Mouse (Mus musculus) heart, embryonic 14.5 days (tissue): ENCODE data around the gene 1700025G04Rik. TPM values are rescaled to one million over a fixed set of nuclear protein-coding genes. Genes with fewer than 3 reads are reported as not detected.
A peak's percentile ranks its signal among the peaks of the same experiment; 100 is the strongest.

Experiments used
- ATAC-seq: fragments of 200-750 bp; cut with Nextera tagmentation; 2 replicates; pipeline ENCODE4 v1.8.0; 2017; ENCODE audit warnings: low read depth, moderate TSS enrichment; ENCODE audit not compliant: insufficient number of reproducible peaks, insufficient read depth, low FRiP score
- H3K27ac ChIP-seq, 2 experiments: fragments of 200-500 bp in 1 of 2; fragments of 300-500 bp in 1 of 2; sonication (generic) in 1 of 2; replicated peaks in 1 of 2; 2 replicates each; pipeline ENCODE4 v1.5.1; 2012 to 2014; ENCODE audit warnings: low read depth in 2 of 2, low read length in 2 of 2, control low read depth in 1 of 2, mild to moderate bottlenecking in 1 of 2, mixed read lengths in 1 of 2; ENCODE audit not compliant: control insufficient read depth in 1 of 2, insufficient read depth in 1 of 2
- H3K27me3 ChIP-seq: fragments of 300-500 bp; sonication (generic); 2 replicates; pipeline ENCODE4 v1.6.1; 2014; ENCODE audit warnings: mild to moderate bottlenecking, low read length, control low read depth; ENCODE audit not compliant: control insufficient read depth, insufficient read depth
- H3K36me3 ChIP-seq: fragments of 300-500 bp; sonication (generic); 2 replicates; pipeline ENCODE4 v1.6.1; 2014; ENCODE audit warnings: mild to moderate bottlenecking, control low read depth, low read length, mixed read lengths; ENCODE audit not compliant: control insufficient read depth, insufficient read depth
- H3K4me1 ChIP-seq, 2 experiments: fragments of 200-500 bp in 1 of 2; fragments of 300-500 bp in 1 of 2; sonication (generic) in 1 of 2; 2 replicates each; pipeline ENCODE4 v1.6.1; 2012 to 2014; ENCODE audit warnings: low read length in 2 of 2, control low read depth in 1 of 2, mixed read lengths in 1 of 2; ENCODE audit not compliant: control insufficient read depth in 2 of 2, insufficient read depth in 2 of 2
- H3K4me2 ChIP-seq: fragments of 300-500 bp; sonication (generic); 2 replicates; pipeline ENCODE4 v1.6.1; 2014; ENCODE audit warnings: mild to moderate bottlenecking, low read length
- H3K4me3 ChIP-seq, 2 experiments: fragments of 200-500 bp in 1 of 2; fragments of 300-500 bp in 1 of 2; sonication (generic) in 1 of 2; 2 replicates each; pipeline ENCODE4 v1.5.1; 2012 to 2014; ENCODE audit warnings: low read length in 2 of 2, mild to moderate bottlenecking in 2 of 2, control low read depth in 1 of 2, low read depth in 1 of 2, moderate library complexity in 1 of 2; ENCODE audit not compliant: control insufficient read depth in 1 of 2, insufficient read depth in 1 of 2
- H3K9ac ChIP-seq: fragments of 300-500 bp; sonication (generic); 2 replicates; pipeline ENCODE4 v1.6.1; 2014; ENCODE audit warnings: mild to moderate bottlenecking, low read length
- H3K9me3 ChIP-seq: fragments of 300-500 bp; sonication (generic); 2 replicates; pipeline ENCODE4 v1.6.1; 2016; ENCODE audit warnings: low read length, control low read depth; ENCODE audit not compliant: control insufficient read depth
- WGBS: fragments of 180-500 bp; shearing (Covaris S2); extraction: QIAGEN DNeasy Blood & Tissue Kit; methylation state at CpG from one replicate; pipeline ENCODE4 v1.1.7; 2014; 5-methylcytosine and 5-hydroxymethylcytosine counted together
- polyA plus RNA-seq: library from polyadenylated mRNA; unstranded; fragments of >200 nt; fragmentation: Nextera tagmentation; extraction: Ambion mirVana; gene quantifications from 2 replicates; pipeline ENCODE4 v1.2.1, GENCODE M21; 2014

Gene 1700025G04Rik
- polyA plus RNA-seq, 1 experiment from 2014 or later = 35.7 TPM

DNA sequence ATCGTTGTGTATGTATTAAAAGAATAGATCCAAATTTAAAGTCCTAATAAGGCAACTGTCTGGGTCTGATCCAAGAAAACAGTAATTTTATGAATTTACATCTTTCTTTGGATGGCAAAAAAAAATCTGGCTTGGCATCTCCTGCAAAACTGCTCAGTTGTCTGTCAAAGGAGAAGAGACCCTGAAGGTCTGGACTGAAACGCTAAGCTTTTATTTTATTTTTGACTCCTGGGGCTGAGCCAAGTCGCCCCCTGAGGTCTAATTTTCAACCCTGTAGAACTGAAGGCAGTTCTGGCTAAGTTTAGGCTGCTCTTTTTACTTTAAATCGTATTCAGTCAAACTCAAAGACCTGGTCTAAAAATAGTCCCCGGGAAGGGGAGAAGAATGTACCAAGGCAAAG, 202.3 kb downstream of the 1700025G04Rik start:
- peak overlapping the region; percentile 9; the same call in 1 of the 2 replicates for H3K4me2 ChIP-seq

DNA sequence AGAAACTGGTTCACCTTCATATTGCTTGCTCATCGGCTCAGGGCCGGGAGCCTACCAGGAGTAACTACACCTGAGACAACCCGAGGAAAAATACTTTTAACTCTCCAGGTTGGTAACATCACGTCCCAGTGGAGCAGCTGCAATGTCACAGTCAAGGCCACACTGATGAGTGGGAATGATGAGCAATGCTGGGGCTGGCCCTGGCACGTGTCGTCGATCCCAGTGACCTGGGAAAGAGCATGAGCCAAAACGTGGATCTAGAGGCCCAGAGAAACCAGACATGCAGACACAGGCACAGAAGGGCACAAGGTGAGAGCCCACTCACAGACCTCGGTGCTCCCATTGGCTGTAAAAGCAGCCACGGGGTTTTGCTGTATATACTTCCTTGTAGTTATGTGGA, 202.8 kb downstream of the 1700025G04Rik start:
- H3K4me3 ChIP-seq = no peak overlapping the region
- 71% methylated on average over 10 of the region's 10 CpGs for WGBS
- H3K4me1 ChIP-seq = peaks cover 36 to 49% of the 10 kb centered on the region in 2 experiments
- no peak for ATAC-seq
- 0 out of 4 replicates have a peak overlapping the region, but pooled peaks of 1 of the 2 experiments have one; percentile 4 for H3K27ac ChIP-seq
- no peaks in the 10 kb centered on the region for H3K9me3 ChIP-seq
- H3K27me3 ChIP-seq = no peaks in the 10 kb centered on the region
- H3K9ac ChIP-seq = no peak overlapping the region
- H3K4me2 ChIP-seq = no peak overlapping the region
- no peaks in the 10 kb centered on the region for H3K36me3 ChIP-seq

More for the DNA sequence above, 202.3 kb downstream of the 1700025G04Rik start:
- WGBS = 39% methylated on average over 5 of the region's 5 CpGs
- 0 out of 4 replicates have a peak overlapping the region, but pooled peaks of 1 of the 2 experiments have one; percentile 33 for H3K27ac ChIP-seq
- H3K27me3 ChIP-seq = no peaks in the 10 kb centered on the region
- H3K9me3 ChIP-seq = no peaks in the 10 kb centered on the region
- peaks cover 4% of the 10 kb centered on the region; the same call in 1 of the 2 replicates for H3K36me3 ChIP-seq
- no peak overlapping the region for H3K9ac ChIP-seq
- peaks cover 36 to 49% of the 10 kb centered on the region in 2 experiments for H3K4me1 ChIP-seq
- H3K4me3 ChIP-seq = no peak overlapping the region
- ATAC-seq = no peak

DNA sequence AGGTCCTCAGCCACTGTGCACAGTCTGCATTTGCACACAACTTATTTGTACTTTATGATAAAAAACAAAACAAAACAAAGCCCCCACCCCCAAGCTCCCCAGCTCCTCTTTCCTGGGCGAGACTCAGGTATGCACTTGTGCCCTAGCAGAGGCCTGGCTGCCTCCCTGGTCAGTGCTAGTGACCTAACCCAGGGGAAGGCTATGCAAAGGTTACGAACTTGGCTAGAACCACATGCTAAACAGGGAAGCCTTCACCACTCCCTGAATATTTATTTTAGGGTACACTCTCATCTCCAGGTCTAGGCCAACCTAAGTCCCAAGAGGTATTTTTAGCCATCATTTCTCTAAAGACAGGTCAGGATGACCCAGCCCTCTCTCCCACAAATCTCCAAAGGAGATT, 203.8 kb downstream of the 1700025G04Rik start:
- no peak overlapping the region for H3K4me3 ChIP-seq
- H3K27ac ChIP-seq = no peak overlapping the region
- H3K4me1 ChIP-seq = peaks cover 34 to 46% of the 10 kb centered on the region in 2 experiments
- 73% methylated on average over 2 of the region's 2 CpGs for WGBS
- no peak overlapping the region for H3K4me2 ChIP-seq
- no peaks in the 10 kb centered on the region for H3K27me3 ChIP-seq
- H3K9me3 ChIP-seq = no peaks in the 10 kb centered on the region
- H3K36me3 ChIP-seq = no peaks in the 10 kb centered on the region
- H3K9ac ChIP-seq = no peak overlapping the region
- ATAC-seq = no peak

DNA sequence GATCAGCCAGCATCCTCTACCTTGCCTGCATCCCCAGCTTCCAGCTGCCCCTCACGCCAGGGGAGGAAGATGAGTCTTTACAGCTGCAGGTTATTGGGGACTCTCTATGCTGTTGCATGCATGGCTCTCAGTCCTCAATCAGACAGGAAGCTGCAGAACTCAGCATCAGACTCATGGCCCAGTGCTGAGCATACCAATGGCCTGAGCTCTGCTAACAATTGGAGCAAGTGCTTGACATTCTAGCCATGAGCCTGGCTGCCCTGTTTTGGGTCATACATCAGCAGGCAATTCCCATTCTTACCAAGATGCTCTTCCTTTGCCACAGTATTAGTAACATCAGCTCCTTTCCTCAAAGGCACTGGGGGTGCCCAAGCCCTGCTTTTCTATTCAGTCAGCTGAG, 208.7 kb downstream of the 1700025G04Rik start:
- Histone ChIP-seq H3K9me3 (no peaks in the 10 kb centered on the region), H3K4me1 (peaks cover 15 to 16% of the 10 kb centered on the region in 2 experiments), H3K4me3 (no peak overlapping the region), H3K4me2 (no peak overlapping the region), H3K27ac (no peak overlapping the region), H3K36me3 (no peaks in the 10 kb centered on the region), H3K9ac (no peak overlapping the region), H3K27me3 (no peaks in the 10 kb centered on the region)
- WGBS = 67% methylated on average over 1 of the region's 1 CpGs
- no peak for ATAC-seq

DNA sequence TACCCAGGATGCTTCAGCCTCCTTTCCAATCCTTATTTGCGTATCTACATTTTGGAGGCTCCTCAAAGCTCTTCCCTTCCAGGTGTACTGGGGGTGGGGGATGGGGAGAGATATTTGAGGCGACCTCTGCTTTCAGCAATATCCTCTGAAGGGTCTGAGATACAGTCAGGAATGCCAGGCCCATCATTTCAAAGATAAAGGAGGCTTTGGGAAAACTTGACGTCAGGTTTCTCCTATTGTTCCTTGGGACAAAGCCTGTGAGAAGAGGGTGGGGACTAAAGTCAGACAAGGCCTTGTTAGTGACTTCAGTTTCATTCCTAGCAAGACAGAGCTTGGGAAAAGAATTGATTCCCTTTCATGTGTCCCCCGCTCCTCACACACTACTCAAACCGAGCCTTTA, 209.2 kb downstream of the 1700025G04Rik start:
- 57% methylated on average over 5 of the region's 5 CpGs for WGBS
- Histone ChIP-seq H3K36me3 (no peaks in the 10 kb centered on the region), H3K27ac (no peak overlapping the region), H3K4me2 (no peak overlapping the region), H3K9ac (no peak overlapping the region), H3K9me3 (no peaks in the 10 kb centered on the region), H3K4me3 (no peak overlapping the region), H3K4me1 (peaks cover 12 to 14% of the 10 kb centered on the region in 2 experiments), H3K27me3 (no peaks in the 10 kb centered on the region)
- ATAC-seq = no peak

DNA sequence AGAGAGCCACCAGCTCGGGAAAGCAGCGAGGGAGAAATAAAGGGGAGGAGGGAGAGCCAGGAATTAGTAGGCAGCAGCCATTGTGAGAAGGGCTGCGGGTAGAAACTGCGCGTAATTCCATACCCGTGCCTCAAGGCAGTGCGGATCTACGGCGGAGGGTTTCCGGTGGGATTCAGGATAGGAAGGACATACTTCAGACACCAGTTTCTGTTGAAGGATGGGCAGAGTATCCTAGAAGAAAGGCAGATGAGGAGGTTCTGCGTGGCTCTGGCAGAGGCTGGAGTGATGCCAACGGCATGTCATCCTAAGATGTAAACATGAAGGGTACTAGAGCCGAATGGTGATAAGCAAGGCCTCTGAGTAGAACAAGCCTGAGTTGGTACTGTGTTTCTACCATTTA, 210.0 kb downstream of the 1700025G04Rik start:
- Histone ChIP-seq H3K9me3 (no peaks in the 10 kb centered on the region), H3K9ac (no peak overlapping the region), H3K36me3 (no peaks in the 10 kb centered on the region), H3K4me3 (no peak overlapping the region), H3K4me2 (0 out of 2 replicates have a peak overlapping the region, but pooled peaks have one; percentile 2), H3K27ac (no peak overlapping the region), H3K4me1 (peaks cover 12 to 14% of the 10 kb centered on the region in 2 experiments), H3K27me3 (no peaks in the 10 kb centered on the region)
- 63% methylated on average over 13 of the region's 13 CpGs for WGBS
- no peak for ATAC-seq

DNA sequence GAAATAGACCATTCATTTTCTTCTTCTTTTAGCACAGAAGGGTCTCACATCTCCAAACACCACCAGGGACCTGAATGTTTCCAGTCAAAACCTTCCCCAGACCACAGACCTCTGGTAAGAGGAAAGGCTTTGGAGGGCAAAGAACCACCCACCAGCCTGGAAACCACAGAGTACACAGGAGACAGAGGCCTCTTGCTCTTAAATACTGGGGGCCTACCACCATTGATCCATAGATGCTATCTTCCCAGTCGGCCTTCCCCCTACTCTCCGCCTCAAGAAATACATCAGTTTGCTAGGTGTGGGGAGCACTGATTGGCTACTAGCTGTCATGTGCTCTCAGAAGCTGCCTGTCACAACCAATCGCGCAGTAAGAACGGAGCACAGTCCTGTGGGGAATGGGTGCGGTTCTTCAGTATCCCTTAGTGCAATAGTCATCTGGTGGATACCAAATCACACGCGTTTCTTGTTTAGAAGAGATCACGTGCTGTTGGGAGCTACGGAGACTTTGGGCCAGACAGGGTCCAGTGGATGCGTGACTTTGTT, 210.5 kb downstream of the 1700025G04Rik start:
- ATAC-seq = no peak
- Histone ChIP-seq H3K27me3 (no peaks in the 10 kb centered on the region), H3K9ac (no peak overlapping the region), H3K9me3 (no peaks in the 10 kb centered on the region), H3K27ac (no peak overlapping the region), H3K4me1 (peaks cover 12 to 14% of the 10 kb centered on the region in 2 experiments), H3K4me3 (no peak overlapping the region), H3K36me3 (no peaks in the 10 kb centered on the region), H3K4me2 (no peak overlapping the region)
- WGBS = 69% methylated on average over 11 of the region's 11 CpGs

DNA sequence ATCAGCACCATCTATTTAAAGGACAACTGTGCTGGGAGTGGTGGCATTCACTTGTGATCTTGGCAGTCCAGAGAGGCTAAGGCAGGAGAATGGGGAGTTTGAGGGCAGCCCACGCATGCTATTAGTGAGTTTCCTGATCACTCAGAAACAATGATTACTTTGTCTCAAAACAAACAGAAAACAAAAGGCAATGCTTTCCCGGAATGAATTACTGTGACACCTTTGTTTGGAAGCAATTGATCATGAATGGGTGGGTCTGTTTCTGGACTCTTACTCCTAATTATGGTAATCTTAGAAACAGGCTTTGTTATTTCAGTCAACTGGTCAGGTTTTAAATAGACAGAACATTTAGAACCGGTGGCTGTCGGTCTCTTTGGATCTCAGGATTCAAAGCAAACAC, 211.5 kb downstream of the 1700025G04Rik start:
- H3K9me3 ChIP-seq = no peaks in the 10 kb centered on the region
- ATAC-seq = no peak
- 68% methylated on average over 4 of the region's 4 CpGs for WGBS
- no peak overlapping the region for H3K9ac ChIP-seq
- no peak overlapping the region for H3K4me3 ChIP-seq
- H3K4me1 ChIP-seq = peaks cover 12 to 14% of the 10 kb centered on the region in 2 experiments
- no peaks in the 10 kb centered on the region for H3K36me3 ChIP-seq
- H3K27ac ChIP-seq = no peak overlapping the region
- H3K4me2 ChIP-seq = no peak overlapping the region
- no peaks in the 10 kb centered on the region for H3K27me3 ChIP-seq
